Mouse (Mus musculus) left cerebral cortex, postnatal 14 days (tissue): Measurements from ENCODE around the gene Olfr148. TPM values are rescaled to one million over a fixed set of nuclear protein-coding genes. Genes with fewer than 3 reads are reported as not detected.

Experiments used
- DNase-seq, 2 experiments: peaks; one replicate each; pipeline ENCODE4 v3.0.0; 2021 to 2022; ENCODE audit warnings: low spot score in 2 of 2, mixed read lengths in 1 of 2
- intact Hi-C: fragments of 180-260 bp; cut with DNase I; formaldehyde crosslinking; loops from one replicate; pipeline ENCODE4 v1.15.1; 2025
- long read RNA-seq, 2 experiments: library from polyadenylated mRNA; stranded (forward); transcript quantifications; one replicate each; pipeline ENCODE4 v2.0.0; 2021
- total RNA-seq, 2 experiments: library from RNA; stranded (reverse); gene quantifications; 2 replicates each; pipeline ENCODE4 v1.2.3; 2021

The Olfr148 gene
- not detected for total RNA-seq
- long read RNA-seq, experiment 1: 0 reads
- long read RNA-seq, experiment 2: 0 reads

GRCm38 (mm10) chr9:39610355-39610754 lies at the start of gene Olfr148:
Olfr148 (plus strand) TSS chr9:39610655.
- DNase-seq: no peak
- intact Hi-C loops: no loop called here

- intact Hi-C loops: no loop called here
- no peak for DNase-seq
Measured at GRCm38 (mm10) chr9:39575469-39575868, 35.0 kb upstream of the Olfr148 start, which contains the start of gene Olfr959. Olfr959 (minus strand) TSS chr9:39575569.

- intact Hi-C loops: no loop called here
- peak in 1 of 2 experiments; percentile 17 for DNase-seq
Measured at GRCm38 (mm10) chr9:39577050-39577449, 33.4 kb upstream of the Olfr148 start.

- intact Hi-C loops: no loop called here
- peak; percentile 33 to 46 for DNase-seq
Measured at GRCm38 (mm10) chr9:39602536-39603332, 7.7 kb upstream of the Olfr148 start.

GRCm38 (mm10) chr9:39603333-39603845 lies 7.1 kb upstream of the Olfr148 start:
- DNase-seq: no peak
- intact Hi-C loops: no loop called here

- peak; percentile 6 to 7 for DNase-seq
- intact Hi-C loops: no loop called here
Measured at GRCm38 (mm10) chr9:39603999-39604453, 6.4 kb upstream of the Olfr148 start, which contains the start of gene AW551984. AW551984 (minus strand) TSS chr9:39604403.

GRCm38 (mm10) chr9:39608497-39608896 lies 2.0 kb upstream of the Olfr148 start:
- intact Hi-C loops: no loop called here
- no peak for DNase-seq

GRCm38 (mm10) chr9:39611953-39612352 lies 1.5 kb downstream of the Olfr148 start:
- peak; percentile 25 to 47 for DNase-seq
- intact Hi-C loops: loop anchor here (2.0 kb wide), 1 partner anchor 103 kb away; no protein-coding TSS in a partner anchor

- intact Hi-C loops: no loop called here
- DNase-seq: no peak
Measured at GRCm38 (mm10) chr9:39621073-39621472, 10.6 kb downstream of the Olfr148 start, which contains the start of gene Olfr960. Olfr960 (plus strand) TSS chr9:39621373.

GRCm38 (mm10) chr9:39623783-39624182 lies 13.3 kb downstream of the Olfr148 start:
- intact Hi-C loops: no loop called here
- DNase-seq: no peak

- intact Hi-C loops: no loop called here
- DNase-seq: no peak
Measured at GRCm38 (mm10) chr9:39624711-39625110, 14.3 kb downstream of the Olfr148 start.

- intact Hi-C loops: no loop called here
- DNase-seq: no peak
Measured at GRCm38 (mm10) chr9:39629069-39629468, 18.6 kb downstream of the Olfr148 start.

GRCm38 (mm10) chr9:39633913-39634594 lies 23.6 kb downstream of the Olfr148 start:
- peak; percentile 45 to 50 for DNase-seq
- intact Hi-C loops: no loop called here

GRCm38 (mm10) chr9:39644785-39645184 lies 34.3 kb downstream of the Olfr148 start, which contains the start of gene Olfr961:
Olfr961 (plus strand) TSS chr9:39645085.
- no peak for DNase-seq
- intact Hi-C loops: no loop called here

- intact Hi-C loops: no loop called here
- no peak for DNase-seq
Measured at GRCm38 (mm10) chr9:39647382-39647781, 36.9 kb downstream of the Olfr148 start.

GRCm38 (mm10) chr9:39654756-39655396 lies 44.4 kb downstream of the Olfr148 start:
- intact Hi-C loops: no loop called here
- no peak for DNase-seq
